Mouse (Mus musculus) ES-Bruce4 (cell line): ENCODE data around the gene Tnpo3.

ENCODE experiments used
- CTCF ChIP-seq: IDR thresholded peaks from one replicate; pipeline ENCODE4 v1.8.1; 2011; ENCODE audit warnings: low read depth, low read length
- EP300 ChIP-seq: IDR thresholded peaks from 2 replicates; pipeline ENCODE4 v1.6.1; 2011; ENCODE audit warnings: low read depth, low read length; ENCODE audit not compliant: insufficient read depth
- POLR2A ChIP-seq: IDR thresholded peaks from one replicate; pipeline ENCODE4 v1.8.1; 2011; ENCODE audit warnings: low read length; ENCODE audit not compliant: insufficient read depth

DNA sequence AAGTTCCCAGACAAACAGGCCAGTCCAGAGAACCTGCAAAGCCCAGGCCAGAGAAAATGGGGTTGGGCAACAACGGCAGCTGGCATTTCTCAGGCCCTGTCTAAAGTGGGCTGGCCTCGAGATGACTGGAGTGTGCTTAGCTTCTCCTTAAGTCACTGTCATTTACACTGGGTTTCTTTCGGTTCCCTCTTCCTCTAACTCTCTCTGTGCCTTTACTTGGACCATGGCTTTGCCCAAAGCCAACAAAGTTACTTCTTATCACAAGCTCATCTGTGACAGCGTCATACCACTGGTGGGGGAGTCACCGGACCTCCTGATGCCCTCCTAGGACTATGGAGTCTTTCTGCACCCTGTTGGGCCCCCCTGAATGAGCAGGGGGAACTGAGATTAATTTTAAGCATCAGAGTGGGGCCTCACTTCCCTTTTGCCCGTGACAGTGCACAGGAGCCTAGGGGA is 85.6 kb downstream of the Tnpo3 start:
- TF ChIP-seq CTCF (no peak), EP300 (no peak), POLR2A (no peak)
